In genomic region chr7:25218705-25219415, GRCm38 (mm10) we compare ENCODE assay signal across 8 mouse cellular contexts. TPM values are rescaled to one million over a fixed set of nuclear protein-coding genes. Genes with fewer than 3 reads are reported as not detected.
DNase-seq lines count a peak whose midpoint lies in the region; ATAC-seq lines count a peak whose summit lies in the region.

No protein-coding gene starts in this region.

- peaks cover 27% of the 10 kb centered on the region for H3K4me1 ChIP-seq in heart, embryonic 13.5 days

- H3K9me3 ChIP-seq in heart, embryonic 13.5 days: no peaks in the 10 kb centered on the region

- under 1% methylated on average over 53 of the region's 53 CpGs for WGBS in heart, embryonic 13.5 days

- peaks cover 23% of the 10 kb centered on the region for H3K36me3 ChIP-seq in heart, embryonic 13.5 days

- peak overlapping the region; percentile 81 for H3K4me2 ChIP-seq in heart, embryonic 13.5 days

- H3K9ac ChIP-seq in heart, embryonic 13.5 days: peak overlapping the region; percentile 91

- ATAC-seq in heart, embryonic 13.5 days (ENCODE audit: extremely low read depth, insufficient number of reproducible peaks, low FRiP score, low TSS enrichment): 0 out of 2 replicates have a peak, but pooled peaks have one; percentile 15
- no peak for ATAC-seq in monocyte, adult 5-6 weeks (replicated peaks; ENCODE audit: insufficient number of reproducible peaks, low FRiP score, low TSS enrichment, poor library complexity, severe bottlenecking)

- H3K4me3 ChIP-seq in heart, embryonic 13.5 days: peak overlapping the region; percentile 83

- no peaks in the 10 kb centered on the region for H3K27me3 ChIP-seq in heart, embryonic 13.5 days (replicated peaks)

- peak; percentile 91 for DNase-seq in A20 (ENCODE audit: low read depth, low spot score)
- DNase-seq in Muller cell, postnatal 12 days (ENCODE audit: inconsistent ontology term): peak; percentile 82
- DNase-seq in embryo, embryonic 10 days (ENCODE audit: low spot score): peak; percentile 84
- peak; percentile 41 to 67 for DNase-seq in kidney, postnatal 25 days
- DNase-seq in lung, postnatal 4 days: peak; percentile 59 to 61
- DNase-seq in right cerebral cortex, postnatal 10 days (ENCODE audit: low spot score in 2 of 2): peak; percentile 56 to 71

- peak overlapping the region; percentile 88 for H3K27ac ChIP-seq in heart, embryonic 13.5 days (replicated peaks)

RNA-seq across cellular contexts. Expression of gene Dedd2, which starts 1.6 kb away (rescaled TPM):
- 5.3 and 6.6 TPM in 2 replicates for polyA plus RNA-seq in heart, embryonic 13.5 days (2015; fragmentation: Nextera tagmentation; extraction: Ambion mirVana)
- total RNA-seq in monocyte, adult 5-6 weeks (2017): 75.0 to 94.7 TPM (median 76.7 TPM) in 3 replicates

RNA-seq across cellular contexts. Expression of gene Zfp526, which starts 2.4 kb away (rescaled TPM):
- polyA plus RNA-seq in heart, embryonic 13.5 days (2015; fragmentation: Nextera tagmentation; extraction: Ambion mirVana): 2.1 TPM in 2 replicates
- 2.4 to 9.8 TPM (median 2.6 TPM) in 3 replicates for total RNA-seq in monocyte, adult 5-6 weeks (2017)

RNA-seq across cellular contexts. Expression of gene Gsk3a, which starts 18.8 kb away (rescaled TPM):
- polyA plus RNA-seq in heart, embryonic 13.5 days (2015; fragmentation: Nextera tagmentation; extraction: Ambion mirVana): 7.8 and 8.2 TPM in 2 replicates
- total RNA-seq in monocyte, adult 5-6 weeks (2017): 42.8 to 71.0 TPM (median 43.0 TPM) in 3 replicates

RNA-seq across cellular contexts. Expression of gene Erf, which starts 31.7 kb away (rescaled TPM):
- 11.2 and 14.3 TPM in 2 replicates for polyA plus RNA-seq in heart, embryonic 13.5 days (2015; fragmentation: Nextera tagmentation; extraction: Ambion mirVana)
- 3.7 to 8.1 TPM (median 7.3 TPM) in 3 replicates for total RNA-seq in monocyte, adult 5-6 weeks (2017)

RNA-seq across cellular contexts. Expression of gene Pou2f2, which starts 39.3 kb away (rescaled TPM):
- 0.43 and 0.51 TPM in 2 replicates for polyA plus RNA-seq in heart, embryonic 13.5 days (2015; fragmentation: Nextera tagmentation; extraction: Ambion mirVana)
- 35.8 to 70.4 TPM (median 38.0 TPM) in 3 replicates for total RNA-seq in monocyte, adult 5-6 weeks (2017)
